Mouse (Mus musculus) stomach, postnatal 0 days (tissue): ENCODE measurements around the gene Klhdc8a.
A peak's percentile ranks its signal among the peaks of the same experiment; 100 is the strongest.

Experiments used
- CTCF ChIP-seq: IDR thresholded peaks from 2 replicates; pipeline ENCODE4 v1.5.1; 2016; ENCODE audit warnings: antibody characterized with exemption, low read depth, mild to moderate bottlenecking, moderate library complexity
- EP300 ChIP-seq: optimal IDR thresholded peaks from 2 replicates; pipeline ENCODE3; 2016; ENCODE audit warnings: antibody characterized with exemption

GRCm38 (mm10) chr1:132298801-132299464 is 507 bp downstream of the Klhdc8a start:
- no peak for TF ChIP-seq EP300
- peak; percentile 9; the same call in 1 of the 2 replicates for TF ChIP-seq CTCF
